Mouse (Mus musculus): ENCODE measurements at regions not wholly inside any gene's neighbourhood (a gene's known extent, or its start where the extent isn't known, plus 50 kb on each side); places are given as distances from the start of the nearest gene placed in this dataset.

DNA sequence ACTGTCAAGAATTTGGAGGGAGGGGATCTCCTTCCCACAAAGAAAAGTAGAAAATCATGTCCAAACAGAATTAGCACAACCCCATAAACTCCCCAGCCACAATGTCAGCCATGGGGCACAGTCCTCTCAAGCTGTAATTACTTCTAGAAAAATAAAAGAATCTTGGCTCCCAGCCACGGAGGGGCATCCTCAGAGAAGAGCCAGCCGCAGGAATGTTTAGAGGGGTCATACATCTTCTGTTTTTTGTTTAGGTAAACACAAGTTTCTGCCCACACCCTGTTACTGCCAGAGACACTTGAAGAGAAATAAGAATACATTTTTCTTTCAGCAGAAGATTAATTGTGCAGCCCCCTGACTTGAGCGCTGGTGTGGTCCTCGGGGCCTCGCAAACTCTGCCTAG, 362.5 kb upstream of the Nfe2l3 start:
- H3K4me2 ChIP-seq (replicated peaks) = no peak overlapping the region
- 44% methylated on average over 5 of the region's 5 CpGs for WGBS
- no peak overlapping the region for H3K9ac ChIP-seq
- H3K4me1 ChIP-seq = peaks cover 24% of the 10 kb centered on the region
- H3K9me3 ChIP-seq (replicated peaks) = no peaks in the 10 kb centered on the region
- no peak overlapping the region for H3K4me3 ChIP-seq
- H3K36me3 ChIP-seq = no peaks in the 10 kb centered on the region
- no peak for ATAC-seq (ENCODE audit: low FRiP score)
- H3K27ac ChIP-seq = peak overlapping the region; percentile 57; the same call in 1 of the 2 replicates
- no peaks in the 10 kb centered on the region for H3K27me3 ChIP-seq

DNA sequence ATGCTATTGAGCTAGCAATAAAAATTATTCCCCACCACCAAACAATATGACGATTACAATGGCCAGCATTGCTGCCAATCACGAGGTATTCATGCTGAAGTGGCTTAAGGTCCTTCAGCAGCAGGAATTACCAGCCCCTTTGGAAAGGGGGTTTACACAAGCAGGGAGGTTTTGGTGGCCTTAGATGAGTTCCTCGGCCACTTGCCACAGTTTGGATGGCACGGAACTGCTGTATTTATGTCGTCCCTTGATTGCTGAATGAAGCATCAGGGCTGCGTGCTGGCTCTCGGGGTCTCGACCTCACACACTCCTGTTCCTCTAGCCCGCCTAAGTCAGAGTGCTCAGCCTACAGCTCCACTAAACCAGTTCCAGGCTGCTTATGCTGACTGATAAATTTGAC, 361.2 kb upstream of the Nfe2l3 start:
- 36% methylated on average over 9 of the region's 9 CpGs for WGBS
- no peak for ATAC-seq (ENCODE audit: low FRiP score)
- H3K27ac ChIP-seq = peak overlapping the region; percentile 37; the same call in 1 of the 2 replicates

GRCm38 (mm10) chr6:51075026-51075425, 357.4 kb upstream of the Nfe2l3 start:
- H3K27me3 ChIP-seq = no peaks in the 10 kb centered on the region
- H3K9me3 ChIP-seq (replicated peaks) = no peaks in the 10 kb centered on the region
- H3K9ac ChIP-seq = no peak overlapping the region
- H3K4me3 ChIP-seq = no peak overlapping the region
- no peaks in the 10 kb centered on the region for H3K36me3 ChIP-seq
- no peak overlapping the region for H3K4me2 ChIP-seq (replicated peaks)
- ATAC-seq (ENCODE audit: low FRiP score) = no peak
- 71% methylated on average over 8 of the region's 8 CpGs for WGBS
- H3K27ac ChIP-seq = peak overlapping the region; percentile 80
- H3K4me1 ChIP-seq = peaks cover 44% of the 10 kb centered on the region

More for the DNA sequence above, 361.2 kb upstream of the Nfe2l3 start:
- no peak overlapping the region for H3K9ac ChIP-seq
- no peaks in the 10 kb centered on the region for H3K27me3 ChIP-seq
- no peaks in the 10 kb centered on the region for H3K9me3 ChIP-seq (replicated peaks)
- H3K4me3 ChIP-seq = no peak overlapping the region
- H3K4me1 ChIP-seq = peaks cover 33% of the 10 kb centered on the region
- no peak overlapping the region for H3K4me2 ChIP-seq (replicated peaks)
- H3K36me3 ChIP-seq = no peaks in the 10 kb centered on the region

- Histone ChIP-seq H3K27me3 (no peaks in the 10 kb centered on the region), H3K4me3 (no peak overlapping the region), H3K27ac (peak overlapping the region; percentile 83), H3K36me3 (no peaks in the 10 kb centered on the region), H3K4me2 (replicated peaks) (0 out of 2 replicates have a peak overlapping the region, but pooled peaks have one; percentile 7), H3K9ac (no peak overlapping the region), H3K4me1 (peaks cover 34% of the 10 kb centered on the region), H3K9me3 (replicated peaks) (no peaks in the 10 kb centered on the region)
- ATAC-seq (ENCODE audit: low FRiP score) = peak; percentile 92
- 29% methylated on average over 21 of the region's 21 CpGs for WGBS
Measured at GRCm38 (mm10) chr6:51076861-51077768, 355.4 kb upstream of the Nfe2l3 start.

DNA sequence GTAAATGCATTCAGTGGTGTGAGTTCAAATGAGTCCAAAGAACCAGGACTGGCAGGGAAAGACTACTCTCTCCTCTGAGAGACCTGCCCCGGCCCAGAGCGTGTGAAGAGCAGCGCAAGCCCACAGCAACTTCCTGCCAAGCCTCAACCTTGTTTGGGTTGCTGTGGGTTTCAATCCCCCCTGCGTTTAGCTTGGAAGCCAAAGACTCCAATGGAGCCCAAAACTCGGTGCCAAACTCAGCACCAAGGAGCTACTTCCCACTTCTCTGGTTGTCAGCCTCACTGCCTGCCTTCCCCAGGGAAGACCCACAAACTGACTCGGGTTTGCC, 354.7 kb upstream of the Nfe2l3 start:
- Histone ChIP-seq H3K4me2 (replicated peaks) (0 out of 2 replicates have a peak overlapping the region, but pooled peaks have one; percentile 7), H3K9ac (no peak overlapping the region), H3K36me3 (no peaks in the 10 kb centered on the region), H3K4me1 (peaks cover 34% of the 10 kb centered on the region), H3K9me3 (replicated peaks) (no peaks in the 10 kb centered on the region), H3K27me3 (no peaks in the 10 kb centered on the region), H3K4me3 (no peak overlapping the region), H3K27ac (peak overlapping the region; percentile 83)
- peak; percentile 3; the same call in 1 of the 2 replicates for ATAC-seq (ENCODE audit: low FRiP score)
- 46% methylated on average over 6 of the region's 6 CpGs for WGBS

GRCm38 (mm10) chr6:51078353-51078966, 354.0 kb upstream of the Nfe2l3 start:
- Histone ChIP-seq H3K9me3 (replicated peaks) (no peaks in the 10 kb centered on the region), H3K4me1 (peaks cover 37% of the 10 kb centered on the region), H3K27ac (peak overlapping the region; percentile 83), H3K36me3 (no peaks in the 10 kb centered on the region), H3K9ac (no peak overlapping the region), H3K4me2 (replicated peaks) (peak overlapping the region; percentile 18; the same call in 1 of the 2 replicates), H3K4me3 (no peak overlapping the region), H3K27me3 (no peaks in the 10 kb centered on the region)
- WGBS = 59% methylated on average over 11 of the region's 11 CpGs
- no peak for ATAC-seq (ENCODE audit: low FRiP score)

DNA sequence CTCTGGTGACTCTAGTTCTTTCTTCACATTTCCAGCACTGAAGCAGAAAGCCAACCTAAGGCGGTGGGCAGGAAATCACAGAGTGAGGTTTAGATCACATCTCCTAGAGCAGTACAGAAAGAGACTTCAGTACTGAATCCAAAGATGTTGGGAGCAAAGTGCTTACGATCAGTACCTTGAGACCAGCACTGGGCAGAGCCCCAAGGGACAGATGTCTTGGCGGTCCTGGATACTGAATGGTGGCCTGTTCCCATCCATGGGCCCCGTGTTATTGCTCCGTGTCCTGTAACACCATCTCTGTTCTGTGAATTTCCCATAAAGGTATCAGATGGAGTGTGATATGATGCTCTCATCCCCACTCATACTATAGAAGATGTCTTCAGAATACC, 353.5 kb upstream of the Nfe2l3 start:
- Histone ChIP-seq H3K4me2 (replicated peaks) (no peak overlapping the region), H3K4me3 (no peak overlapping the region), H3K9me3 (replicated peaks) (no peaks in the 10 kb centered on the region), H3K9ac (no peak overlapping the region), H3K36me3 (no peaks in the 10 kb centered on the region), H3K27me3 (no peaks in the 10 kb centered on the region), H3K27ac (peak overlapping the region; percentile 83; the same call in 1 of the 2 replicates), H3K4me1 (peaks cover 37% of the 10 kb centered on the region)
- ATAC-seq (ENCODE audit: low FRiP score) = no peak
- 84% methylated on average over 5 of the region's 5 CpGs for WGBS

DNA sequence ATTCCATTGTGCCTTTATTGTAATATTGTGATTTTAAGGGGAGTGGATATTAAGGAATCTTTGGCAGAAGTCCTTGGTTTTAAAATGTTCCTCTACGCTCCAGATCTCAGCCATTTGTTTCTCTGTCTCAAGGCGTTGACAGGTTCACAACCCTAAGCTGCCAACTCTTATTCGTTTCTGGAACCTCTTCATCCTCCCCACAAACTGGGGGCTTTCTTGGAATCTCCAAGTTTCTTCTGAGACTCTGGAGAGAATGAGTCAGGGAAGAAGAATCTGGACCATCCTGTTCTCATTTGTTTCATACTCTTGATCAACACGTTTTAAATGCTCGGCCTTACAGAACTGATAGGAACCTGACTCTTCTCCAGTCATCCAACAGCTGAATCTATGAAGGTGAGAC, 351.4 kb upstream of the Nfe2l3 start:
- 85% methylated on average over 5 of the region's 5 CpGs for WGBS
- no peak overlapping the region for H3K4me3 ChIP-seq
- H3K4me1 ChIP-seq = peaks cover 40% of the 10 kb centered on the region
- no peaks in the 10 kb centered on the region for H3K27me3 ChIP-seq
- no peak overlapping the region for H3K9ac ChIP-seq
- no peaks in the 10 kb centered on the region for H3K9me3 ChIP-seq (replicated peaks)
- no peaks in the 10 kb centered on the region for H3K36me3 ChIP-seq
- H3K4me2 ChIP-seq (replicated peaks) = no peak overlapping the region
- no peak for ATAC-seq (ENCODE audit: low FRiP score)
- no peak overlapping the region for H3K27ac ChIP-seq

- Histone ChIP-seq H3K9ac (no peak overlapping the region), H3K4me2 (replicated peaks) (no peak overlapping the region), H3K9me3 (replicated peaks) (no peaks in the 10 kb centered on the region), H3K27me3 (no peaks in the 10 kb centered on the region), H3K4me3 (no peak overlapping the region), H3K36me3 (no peaks in the 10 kb centered on the region), H3K27ac (no peak overlapping the region), H3K4me1 (peaks cover 17% of the 10 kb centered on the region)
- no peak for ATAC-seq (ENCODE audit: low FRiP score)
- 76% methylated on average over 9 of the region's 9 CpGs for WGBS
Measured at GRCm38 (mm10) chr6:51084656-51085055, 347.8 kb upstream of the Nfe2l3 start.

- Histone ChIP-seq H3K27ac (no peak overlapping the region), H3K9ac (no peak overlapping the region), H3K4me2 (replicated peaks) (no peak overlapping the region), H3K4me3 (no peak overlapping the region), H3K9me3 (replicated peaks) (no peaks in the 10 kb centered on the region), H3K36me3 (no peaks in the 10 kb centered on the region), H3K4me1 (peaks cover 17% of the 10 kb centered on the region), H3K27me3 (no peaks in the 10 kb centered on the region)
- ATAC-seq (ENCODE audit: low FRiP score) = no peak
- WGBS = 54% methylated on average over 2 of the region's 2 CpGs
Measured at GRCm38 (mm10) chr6:51085547-51085946, 346.9 kb upstream of the Nfe2l3 start.

GRCm38 (mm10) chr6:51086347-51086746, 346.1 kb upstream of the Nfe2l3 start:
- H3K27ac ChIP-seq = no peak overlapping the region
- no peaks in the 10 kb centered on the region for H3K36me3 ChIP-seq
- H3K9ac ChIP-seq = no peak overlapping the region
- H3K4me3 ChIP-seq = no peak overlapping the region
- no peak for ATAC-seq (ENCODE audit: low FRiP score)
- no peaks in the 10 kb centered on the region for H3K27me3 ChIP-seq
- no peak overlapping the region for H3K4me2 ChIP-seq (replicated peaks)
- H3K9me3 ChIP-seq (replicated peaks) = no peaks in the 10 kb centered on the region
- peaks cover 17% of the 10 kb centered on the region for H3K4me1 ChIP-seq
- WGBS = 82% methylated on average over 4 of the region's 4 CpGs

DNA sequence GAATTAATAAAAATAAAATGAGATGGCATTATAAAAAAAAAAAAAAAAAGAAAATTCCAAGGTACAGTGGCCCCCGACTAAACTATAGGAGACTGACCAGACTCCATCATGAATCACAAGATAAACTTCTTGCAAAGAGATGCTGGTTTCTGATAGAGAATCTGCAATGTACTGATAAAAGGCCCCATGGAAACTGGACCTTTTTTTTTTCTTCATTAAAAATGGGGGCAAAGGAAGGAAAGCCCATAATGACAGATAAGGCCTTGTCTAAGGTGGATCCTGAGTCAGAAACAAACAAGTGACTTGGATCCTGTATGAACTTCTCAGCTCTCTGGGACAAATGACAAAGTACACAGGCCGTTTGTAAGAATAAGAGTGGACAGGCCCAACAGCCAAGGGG, 344.7 kb upstream of the Nfe2l3 start:
- no peak for ATAC-seq (ENCODE audit: low FRiP score)
- H3K9ac ChIP-seq = no peak overlapping the region
- no peaks in the 10 kb centered on the region for H3K27me3 ChIP-seq
- no peaks in the 10 kb centered on the region for H3K9me3 ChIP-seq (replicated peaks)
- H3K4me3 ChIP-seq = no peak overlapping the region
- 76% methylated on average over 2 of the region's 2 CpGs for WGBS
- H3K4me1 ChIP-seq = peaks cover 17% of the 10 kb centered on the region
- H3K36me3 ChIP-seq = no peaks in the 10 kb centered on the region
- H3K4me2 ChIP-seq (replicated peaks) = no peak overlapping the region
- no peak overlapping the region for H3K27ac ChIP-seq
